Mouse (Mus musculus) spleen, adult 18-20 months (tissue): Measurements from ENCODE around the gene Cped1.

ENCODE experiments used
- DNase-seq, 2 experiments: peaks; one replicate each; pipeline ENCODE4 v3.0.0; 2022; ENCODE audit warnings: mixed read lengths in 2 of 2

Cped1 gene

GRCm38 (mm10) chr6:22189346-22190335 is 203.9 kb downstream of the Cped1 start:
- no peak for DNase-seq

GRCm38 (mm10) chr6:22198603-22199002 is 212.9 kb downstream of the Cped1 start:
- DNase-seq, result no peak

- no peak for DNase-seq
These were observed 213.8 kb downstream of the Cped1 start for GRCm38 (mm10) chr6:22199473-22199872.

- no peak for DNase-seq
These were observed 214.4 kb downstream of the Cped1 start for GRCm38 (mm10) chr6:22200133-22200532.

- no peak for DNase-seq
These were observed 216.2 kb downstream of the Cped1 start for GRCm38 (mm10) chr6:22201879-22202278.

GRCm38 (mm10) chr6:22205030-22205750 is 219.5 kb downstream of the Cped1 start:
- no peak for DNase-seq

- no peak for DNase-seq
These were observed 220.0 kb downstream of the Cped1 start for GRCm38 (mm10) chr6:22205751-22206121.

- no peak for DNase-seq
These were observed 220.5 kb downstream of the Cped1 start for GRCm38 (mm10) chr6:22206179-22206578.

GRCm38 (mm10) chr6:22206630-22207293 is 221.0 kb downstream of the Cped1 start:
- DNase-seq, result no peak

GRCm38 (mm10) chr6:22212158-22212557 is 226.4 kb downstream of the Cped1 start:
- no peak for DNase-seq

- DNase-seq, result no peak
These were observed 227.5 kb downstream of the Cped1 start for GRCm38 (mm10) chr6:22213187-22213586.

- no peak for DNase-seq
These were observed 228.1 kb downstream of the Cped1 start for GRCm38 (mm10) chr6:22213813-22214212.

GRCm38 (mm10) chr6:22214665-22215064 is 228.9 kb downstream of the Cped1 start:
- no peak for DNase-seq

GRCm38 (mm10) chr6:22216276-22216973 is 230.7 kb downstream of the Cped1 start:
- no peak for DNase-seq

GRCm38 (mm10) chr6:22221134-22221533 is 235.4 kb downstream of the Cped1 start:
- no peak for DNase-seq

- DNase-seq, result no peak
These were observed 236.4 kb downstream of the Cped1 start for GRCm38 (mm10) chr6:22222087-22222486.

- DNase-seq, result no peak
These were observed 237.2 kb downstream of the Cped1 start for GRCm38 (mm10) chr6:22222947-22223346.

- DNase-seq, result no peak
These were observed 238.6 kb downstream of the Cped1 start for GRCm38 (mm10) chr6:22224351-22224750.

GRCm38 (mm10) chr6:22231244-22231643 is 245.5 kb downstream of the Cped1 start:
- DNase-seq, result no peak

- DNase-seq, result no peak
These were observed 247.8 kb downstream of the Cped1 start for GRCm38 (mm10) chr6:22233517-22233916.

GRCm38 (mm10) chr6:22235133-22235532 is 249.4 kb downstream of the Cped1 start:
- DNase-seq, result no peak

- DNase-seq, result no peak
These were observed 257.6 kb downstream of the Cped1 start for GRCm38 (mm10) chr6:22243321-22243720.

- no peak for DNase-seq
These were observed 261.0 kb downstream of the Cped1 start for GRCm38 (mm10) chr6:22246696-22247095.
